ENCODE assay signal across 17 mouse cellular contexts in genomic region chr1:81525821-81526220, GRCm38 (mm10).
"Had no signal": no experiment of that assay in that cellular context is flagged by ENCODE, and none has a peak within 500 bp of the region (broad histone marks: within the 10 kb centered on the region; RNA-seq: fewer than 3 reads in every experiment).

No protein-coding gene starts in this region.

- DNase-seq: lung, adult 18-20 months; lung, postnatal 4 days; midbrain, embryonic 14.5 days; right cerebral cortex, postnatal 14 days; right cerebral cortex, postnatal 4 days; spleen, adult 18-20 months; thymus, adult 18-20 months; thymus, postnatal 14 days; thymus, postnatal 36 days had no signal

- H3K36me3 ChIP-seq: lung, embryonic 15.5 days; midbrain, embryonic 10.5 days; midbrain, embryonic 12.5 days; neural tube, embryonic 13.5 days; neural tube, embryonic 15.5 days had no signal

- ATAC-seq: lung, postnatal 0 days; midbrain, embryonic 16.5 days had no signal

- H3K9me3 ChIP-seq: lung, embryonic 15.5 days; midbrain, embryonic 10.5 days; midbrain, embryonic 12.5 days; neural tube, embryonic 13.5 days; neural tube, embryonic 15.5 days had no signal

- H3K4me2 ChIP-seq: lung, embryonic 15.5 days; midbrain, embryonic 12.5 days; neural tube, embryonic 13.5 days; neural tube, embryonic 15.5 days had no signal

- H3K4me3 ChIP-seq: lung, embryonic 15.5 days; midbrain, embryonic 10.5 days; midbrain, embryonic 12.5 days; myocyte; neural tube, embryonic 13.5 days; neural tube, embryonic 15.5 days had no signal

- H3K27ac ChIP-seq: lung, embryonic 15.5 days; midbrain, embryonic 10.5 days; midbrain, embryonic 12.5 days; neural tube, embryonic 13.5 days; neural tube, embryonic 15.5 days had no signal

- H3K9ac ChIP-seq: lung, embryonic 15.5 days; midbrain, embryonic 12.5 days; neural tube, embryonic 13.5 days; neural tube, embryonic 15.5 days had no signal

- H3K27me3 ChIP-seq: lung, embryonic 15.5 days; midbrain, embryonic 12.5 days; neural tube, embryonic 13.5 days; neural tube, embryonic 15.5 days had no signal
